Mouse (Mus musculus) lung, embryonic 16.5 days (tissue): Measurements from ENCODE around the gene Gm49318. TPM values are rescaled to one million over a fixed set of nuclear protein-coding genes. Genes with fewer than 3 reads are reported as not detected.

ENCODE experiments used
- ATAC-seq: fragments of 200-750 bp; cut with Nextera tagmentation; 2 replicates; pipeline ENCODE4 v1.8.0; 2017; ENCODE audit warnings: low read depth, mild to moderate bottlenecking, moderate library complexity
- H3K27ac ChIP-seq: fragments of 300-500 bp; sonication (generic); 2 replicates; pipeline ENCODE4 v1.5.1; 2014; ENCODE audit warnings: mild to moderate bottlenecking, control low read depth, low read length
- H3K27me3 ChIP-seq: fragments of 300-500 bp; sonication (generic); 2 replicates; pipeline ENCODE4 v1.6.1; 2014; ENCODE audit warnings: low read depth, low read length, mixed read lengths; ENCODE audit not compliant: control insufficient read depth, insufficient read depth
- H3K36me3 ChIP-seq: fragments of 300-500 bp; sonication (generic); 2 replicates; pipeline ENCODE4 v1.6.1; 2014; ENCODE audit warnings: low read length; ENCODE audit not compliant: control insufficient read depth, insufficient read depth
- H3K4me1 ChIP-seq: fragments of 300-500 bp; sonication (generic); replicated peaks from 2 replicates; pipeline ENCODE4 v1.6.1; 2014; ENCODE audit warnings: low read length, mixed read lengths; ENCODE audit not compliant: control insufficient read depth, insufficient read depth
- H3K4me2 ChIP-seq: fragments of 300-500 bp; sonication (generic); 2 replicates; pipeline ENCODE4 v1.6.1; 2014; ENCODE audit warnings: low read depth, low read length, control low read depth
- H3K4me3 ChIP-seq: fragments of 300-500 bp; sonication (generic); 2 replicates; pipeline ENCODE4 v1.5.1; 2014; ENCODE audit warnings: mild to moderate bottlenecking, low read length, control low read depth
- H3K9ac ChIP-seq: fragments of 300-500 bp; sonication (generic); 2 replicates; pipeline ENCODE4 v1.6.1; 2014; ENCODE audit warnings: low read length, control low read depth
- H3K9me3 ChIP-seq: fragments of 300-500 bp; sonication (generic); 2 replicates; pipeline ENCODE4 v1.6.1; 2016; ENCODE audit warnings: low read length; ENCODE audit not compliant: control insufficient read depth
- WGBS: fragments of 180-500 bp; shearing (Covaris S2); extraction: QIAGEN DNeasy Blood & Tissue Kit; methylation state at CpG from one replicate; pipeline ENCODE4 v1.1.7; 2014; 5-methylcytosine and 5-hydroxymethylcytosine counted together
- polyA plus RNA-seq: library from polyadenylated mRNA; unstranded; fragments of >200 nt; fragmentation: Nextera tagmentation; extraction: Ambion mirVana; gene quantifications from 2 replicates; pipeline ENCODE4 v1.2.1, GENCODE M21; 2015

The Gm49318 gene
- polyA plus RNA-seq, 1 experiment from 2014 or later: not detected

DNA sequence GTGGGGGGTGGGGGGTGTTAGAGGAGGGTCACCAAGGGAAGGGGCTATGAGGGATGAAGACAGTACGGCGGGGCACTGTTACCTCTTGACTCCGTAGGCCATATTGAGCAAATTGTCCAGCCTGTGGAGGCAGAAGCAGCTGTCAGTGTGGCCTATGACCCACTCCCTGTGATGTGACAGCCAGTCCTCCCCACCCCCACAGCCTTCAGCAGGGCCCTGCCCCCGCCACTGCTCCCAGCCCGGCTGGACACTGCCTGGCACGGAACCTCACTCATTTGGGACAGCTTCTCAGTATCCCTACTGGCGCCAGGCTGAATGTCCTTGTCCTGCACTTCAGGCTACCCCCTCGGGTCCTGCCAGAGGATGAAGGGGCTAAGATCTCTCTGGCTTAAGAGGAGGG, 46.5 kb downstream of the Gm49318 start:
- peak; percentile 38 for ATAC-seq
- Histone ChIP-seq H3K27me3 (no peaks in the 10 kb centered on the region), H3K36me3 (no peaks in the 10 kb centered on the region), H3K9ac (no peak overlapping the region), H3K27ac (no peak overlapping the region), H3K4me1 (no peaks in the 10 kb centered on the region), H3K4me3 (no peak overlapping the region), H3K9me3 (no peaks in the 10 kb centered on the region), H3K4me2 (no peak overlapping the region)
- 38% methylated on average over 8 of the region's 8 CpGs for WGBS

GRCm38 (mm10) chr9:22017208-22017825, 53.7 kb downstream of the Gm49318 start:
- Histone ChIP-seq H3K27ac (no peak overlapping the region), H3K9me3 (no peaks in the 10 kb centered on the region), H3K4me1 (no peaks in the 10 kb centered on the region), H3K27me3 (no peaks in the 10 kb centered on the region), H3K4me3 (no peak overlapping the region), H3K9ac (no peak overlapping the region), H3K4me2 (no peak overlapping the region), H3K36me3 (peaks cover 19% of the 10 kb centered on the region)
- 58% methylated on average over 7 of the region's 7 CpGs for WGBS
- ATAC-seq: no peak

DNA sequence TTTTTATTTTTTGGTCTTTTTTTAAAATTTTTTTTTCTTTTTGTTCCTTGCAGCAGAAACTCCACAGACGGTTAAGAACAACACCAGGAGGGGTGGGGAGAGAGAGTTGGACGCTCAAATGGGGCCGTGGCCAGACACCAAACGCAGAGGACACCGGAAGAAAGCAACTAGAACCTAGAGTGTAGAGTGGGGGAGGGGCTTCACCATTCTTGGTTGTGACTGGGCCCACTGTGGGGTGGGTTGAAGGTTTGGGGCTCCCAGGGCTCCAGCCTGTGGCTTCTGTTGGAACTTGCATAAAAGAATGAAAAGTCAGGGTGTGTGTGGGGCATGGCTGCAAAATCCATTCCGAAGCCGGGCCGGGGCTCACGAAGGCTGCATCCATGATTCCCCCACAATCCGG, 54.8 kb downstream of the Gm49318 start:
- Histone ChIP-seq H3K4me2 (no peak overlapping the region), H3K36me3 (peaks cover 29% of the 10 kb centered on the region), H3K27ac (no peak overlapping the region), H3K27me3 (no peaks in the 10 kb centered on the region), H3K4me1 (no peaks in the 10 kb centered on the region), H3K4me3 (no peak overlapping the region), H3K9ac (no peak overlapping the region), H3K9me3 (no peaks in the 10 kb centered on the region)
- no peak for ATAC-seq
- WGBS: 66% methylated on average over 10 of the region's 10 CpGs

DNA sequence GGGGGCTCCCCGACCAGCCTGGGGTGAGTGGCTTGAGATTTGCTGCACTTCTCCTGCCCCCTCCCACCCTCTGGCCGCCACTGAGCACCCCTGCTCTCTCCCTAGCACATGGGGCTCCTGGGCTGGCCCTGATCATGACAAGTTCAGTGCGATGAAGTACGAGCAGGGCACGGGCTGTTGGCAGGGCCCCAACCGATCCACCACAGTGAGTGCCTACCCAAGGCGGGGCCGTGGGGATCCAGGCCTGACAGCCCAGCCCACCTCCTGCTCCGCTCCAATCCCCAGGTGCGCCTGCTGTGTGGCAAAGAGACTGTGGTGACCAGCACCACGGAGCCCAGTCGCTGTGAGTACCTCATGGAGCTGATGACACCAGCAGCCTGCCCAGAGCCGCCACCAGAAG, 58.3 kb downstream of the Gm49318 start:
- ATAC-seq: no peak
- WGBS: 91% methylated on average over 13 of the region's 13 CpGs
- no peaks in the 10 kb centered on the region for H3K27me3 ChIP-seq
- H3K4me1 ChIP-seq: no peaks in the 10 kb centered on the region
- no peak overlapping the region for H3K27ac ChIP-seq
- H3K4me2 ChIP-seq: no peak overlapping the region
- no peaks in the 10 kb centered on the region for H3K9me3 ChIP-seq
- no peak overlapping the region for H3K4me3 ChIP-seq
- H3K36me3 ChIP-seq: peaks cover 56% of the 10 kb centered on the region
- no peak overlapping the region for H3K9ac ChIP-seq

- Histone ChIP-seq H3K9me3 (no peaks in the 10 kb centered on the region), H3K9ac (no peak overlapping the region), H3K36me3 (peaks cover 70% of the 10 kb centered on the region), H3K4me1 (no peaks in the 10 kb centered on the region), H3K27ac (no peak overlapping the region), H3K4me2 (no peak overlapping the region), H3K4me3 (no peak overlapping the region), H3K27me3 (no peaks in the 10 kb centered on the region)
- WGBS: 81% methylated on average over 5 of the region's 5 CpGs
- 0 out of 2 replicates have a peak, but pooled peaks have one; percentile 19 for ATAC-seq
Observed at GRCm38 (mm10) chr9:22011055-22011454, 60.0 kb downstream of the Gm49318 start.

DNA sequence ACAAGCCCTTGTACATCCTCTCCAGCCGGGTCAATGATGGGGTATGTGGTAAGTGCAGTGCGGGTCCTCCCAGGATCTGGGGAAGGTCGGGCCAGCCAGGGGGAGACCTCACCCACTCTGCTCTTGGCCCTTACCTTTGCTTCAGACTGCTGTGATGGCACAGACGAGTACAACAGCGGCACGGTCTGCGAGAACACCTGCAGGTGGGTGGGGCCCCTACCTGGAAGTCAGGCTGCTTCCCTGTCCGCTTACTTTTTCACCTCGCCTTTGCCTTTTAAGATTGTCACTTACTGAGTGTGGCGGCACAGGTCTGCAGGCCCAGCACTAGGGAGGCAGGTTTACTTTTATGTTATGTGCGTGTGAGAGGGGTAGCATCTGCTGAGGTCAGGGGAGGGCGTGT, 66.5 kb downstream of the Gm49318 start:
- H3K36me3 ChIP-seq: peaks cover 38% of the 10 kb centered on the region
- H3K9ac ChIP-seq: no peak overlapping the region
- no peak overlapping the region for H3K27ac ChIP-seq
- H3K4me3 ChIP-seq: no peak overlapping the region
- 90% methylated on average over 12 of the region's 12 CpGs for WGBS
- no peak overlapping the region for H3K4me2 ChIP-seq
- H3K4me1 ChIP-seq: peaks cover 12% of the 10 kb centered on the region
- no peaks in the 10 kb centered on the region for H3K9me3 ChIP-seq
- no peak for ATAC-seq
- H3K27me3 ChIP-seq: no peaks in the 10 kb centered on the region

DNA sequence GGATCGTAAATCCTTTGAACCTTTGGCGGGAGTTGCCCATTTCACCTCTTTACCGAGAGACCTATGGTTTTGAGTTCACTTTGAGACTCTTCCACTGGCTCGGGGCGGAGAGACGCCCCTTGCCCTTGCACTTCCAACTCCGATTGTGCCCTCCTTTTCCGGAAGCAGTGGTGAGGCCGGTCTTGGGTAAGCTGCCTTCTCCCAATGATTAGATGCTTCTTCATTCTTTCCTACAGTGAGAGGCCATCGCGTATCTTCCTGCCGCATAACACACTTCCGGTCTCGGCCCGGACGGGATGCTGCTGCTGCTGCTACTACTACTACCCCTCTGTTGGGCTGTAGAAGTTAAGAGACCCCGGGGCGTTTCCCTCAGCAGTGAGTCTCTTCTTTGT, 67.9 kb downstream of the Gm49318 start:
- WGBS: under 1% methylated on average over 18 of the region's 18 CpGs
- peak overlapping the region; percentile 71 for H3K4me2 ChIP-seq
- H3K9me3 ChIP-seq: no peaks in the 10 kb centered on the region
- ATAC-seq: peak; percentile 6; the same call in 1 of the 2 replicates
- H3K4me3 ChIP-seq: peak overlapping the region; percentile 71
- H3K36me3 ChIP-seq: peaks cover 27% of the 10 kb centered on the region
- H3K27ac ChIP-seq: peak overlapping the region; percentile 29; the same call in 1 of the 2 replicates
- no peaks in the 10 kb centered on the region; the same call in 1 of the 2 replicates for H3K27me3 ChIP-seq
- peaks cover 12% of the 10 kb centered on the region for H3K4me1 ChIP-seq
- H3K9ac ChIP-seq: peak overlapping the region; percentile 75

DNA sequence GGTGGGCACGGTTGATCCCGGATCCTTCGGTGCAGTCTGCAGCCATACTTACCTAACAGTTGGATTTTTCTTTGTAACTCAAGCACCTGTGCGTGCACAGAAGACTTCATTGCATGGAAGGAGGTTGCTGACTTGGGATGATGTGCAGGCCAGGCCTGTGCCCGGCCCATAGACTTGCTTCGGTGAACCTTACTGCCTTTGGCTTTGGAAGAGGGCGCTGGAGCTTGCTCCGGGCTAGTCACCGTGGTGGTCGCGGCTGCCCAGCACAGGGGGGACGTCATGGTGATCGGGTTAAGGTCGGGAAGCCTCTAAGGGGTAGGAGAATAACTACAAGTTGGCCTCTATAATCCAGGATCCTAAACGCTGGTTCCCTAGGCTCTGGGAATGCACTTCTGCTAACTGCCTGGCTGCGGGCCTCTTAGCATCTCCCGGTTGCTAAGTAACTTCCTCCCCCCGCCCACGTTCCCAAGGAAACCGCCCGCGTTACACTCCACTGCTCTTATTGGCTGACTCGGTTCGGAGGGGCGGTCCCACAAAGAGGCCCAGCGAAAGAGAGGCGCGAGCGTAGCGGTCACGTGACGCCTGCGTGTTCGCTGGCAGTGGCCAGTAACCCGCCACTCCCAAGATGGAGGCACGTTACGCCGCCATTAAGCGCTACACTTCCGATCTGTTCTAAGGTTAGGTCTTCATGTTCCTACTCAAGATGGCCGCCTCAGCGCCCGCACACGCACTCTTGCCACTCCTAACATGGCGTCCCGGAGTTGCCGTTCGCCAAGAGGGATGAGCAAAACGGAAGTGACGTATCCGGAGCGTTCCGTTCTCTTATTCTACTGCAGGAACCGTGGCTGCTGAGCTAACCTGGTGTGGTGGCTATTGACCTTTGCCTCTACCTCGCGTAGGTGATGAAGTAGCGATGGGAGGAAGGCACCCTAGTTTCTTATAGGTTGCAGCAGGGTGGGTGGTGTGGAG, 68.6 kb downstream of the Gm49318 start, which contains the start of the genes Ccdc151 and Prkcsh:
Gene Ccdc151 (minus strand): TSS at position 441 of the 969 bp plus-strand sequence.
Gene Prkcsh (plus strand): TSS at position 613 of the 969 bp plus-strand sequence.
- Histone ChIP-seq H3K4me1 (peaks cover 12% of the 10 kb centered on the region), H3K4me2 (peak within 1 kb of the TSS; percentile 71), H3K27me3 (no peaks in the 10 kb centered on the region; the same call in 1 of the 2 replicates), H3K36me3 (peaks cover 22% of the 10 kb centered on the region), H3K9me3 (no peaks in the 10 kb centered on the region), H3K9ac (peak within 1 kb of the TSS; percentile 75), H3K27ac (peak within 1 kb of the TSS; percentile 29; the same call in 1 of the 2 replicates), H3K4me3 (peak within 1 kb of the TSS; percentile 71)
- ATAC-seq: peak; percentile 99
- WGBS: 6% methylated on average over 57 of the region's 57 CpGs

DNA sequence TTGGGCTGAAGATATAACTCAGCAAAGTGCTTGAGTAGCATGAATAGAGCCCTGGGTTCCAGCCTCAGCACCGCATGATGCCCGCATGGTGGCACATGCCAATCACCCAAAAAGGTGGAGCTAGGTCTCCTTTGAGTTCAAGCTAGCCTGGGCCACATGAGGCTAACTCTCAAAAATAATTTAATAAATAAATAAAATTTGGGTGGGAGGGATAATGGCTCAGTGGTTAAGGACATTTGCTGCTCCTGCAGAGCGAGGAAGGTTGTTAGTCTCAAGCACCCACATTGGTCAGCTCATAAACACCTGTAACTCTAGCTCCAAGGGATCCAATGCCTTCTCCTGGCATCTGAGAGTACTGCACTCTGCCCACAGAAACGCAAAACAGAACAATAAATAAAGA, 69.4 kb downstream of the Gm49318 start:
- Histone ChIP-seq H3K27ac (no peak overlapping the region), H3K27me3 (no peaks in the 10 kb centered on the region; the same call in 1 of the 2 replicates), H3K4me3 (no peak overlapping the region), H3K36me3 (peaks cover 15% of the 10 kb centered on the region), H3K9ac (no peak overlapping the region), H3K9me3 (no peaks in the 10 kb centered on the region), H3K4me1 (peaks cover 12% of the 10 kb centered on the region), H3K4me2 (no peak overlapping the region)
- ATAC-seq: no peak
- WGBS: 88% methylated on average over 4 of the region's 4 CpGs
